Mouse (Mus musculus): Measurements from ENCODE around the gene Mypop. TPM values are rescaled to one million over a fixed set of nuclear protein-coding genes. Genes with fewer than 3 reads are reported as not detected.

Gene Mypop
- total RNA-seq, 2 experiments from 2014 or later = 53.8 to 59.5 TPM

DNA sequence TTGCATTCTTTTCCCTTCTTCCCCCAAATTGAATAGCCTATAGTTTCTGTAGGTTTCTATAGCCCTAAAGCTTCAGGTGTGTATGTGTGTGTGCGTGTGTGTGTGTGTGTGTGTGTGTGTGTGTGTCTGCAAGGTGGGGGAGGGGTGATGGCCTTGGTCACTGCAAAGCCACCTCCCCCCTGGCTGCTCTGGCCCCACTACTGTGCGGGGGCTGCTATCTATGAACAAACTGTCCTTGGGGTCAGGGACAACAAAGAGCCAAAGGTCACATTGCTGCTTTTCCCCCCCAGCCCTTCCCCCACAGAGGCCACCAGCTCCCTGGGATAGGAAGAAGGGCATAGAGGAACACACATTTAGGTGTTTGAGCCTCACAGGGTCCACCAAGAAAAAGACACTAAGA is 21.8 kb downstream of the Mypop start:
- no peak for DNase-seq (ENCODE audit: low spot score in 2 of 2)

- DNase-seq (ENCODE audit: low spot score in 2 of 2) = no peak
These were observed 23.4 kb downstream of the Mypop start for GRCm38 (mm10) chr7:19014452-19014851.

- no peak for DNase-seq (ENCODE audit: low spot score in 2 of 2)
These were observed 25.0 kb downstream of the Mypop start for GRCm38 (mm10) chr7:19016042-19016441.

- no peak for DNase-seq (ENCODE audit: low spot score in 2 of 2)
These were observed 26.9 kb downstream of the Mypop start for GRCm38 (mm10) chr7:19017909-19018308.

GRCm38 (mm10) chr7:19021048-19021447 is 30.0 kb downstream of the Mypop start:
- DNase-seq (ENCODE audit: low spot score in 2 of 2) = no peak

GRCm38 (mm10) chr7:19022189-19022958 is 31.3 kb downstream of the Mypop start:
- DNase-seq (ENCODE audit: low spot score in 2 of 2) = no peak

GRCm38 (mm10) chr7:19023357-19023814 is 32.3 kb downstream of the Mypop start, which contains the start of gene Foxa3:
Gene Foxa3, minus strand, starts transcription at chr7:19023538.
- DNase-seq (ENCODE audit: low spot score in 2 of 2) = no peak

DNA sequence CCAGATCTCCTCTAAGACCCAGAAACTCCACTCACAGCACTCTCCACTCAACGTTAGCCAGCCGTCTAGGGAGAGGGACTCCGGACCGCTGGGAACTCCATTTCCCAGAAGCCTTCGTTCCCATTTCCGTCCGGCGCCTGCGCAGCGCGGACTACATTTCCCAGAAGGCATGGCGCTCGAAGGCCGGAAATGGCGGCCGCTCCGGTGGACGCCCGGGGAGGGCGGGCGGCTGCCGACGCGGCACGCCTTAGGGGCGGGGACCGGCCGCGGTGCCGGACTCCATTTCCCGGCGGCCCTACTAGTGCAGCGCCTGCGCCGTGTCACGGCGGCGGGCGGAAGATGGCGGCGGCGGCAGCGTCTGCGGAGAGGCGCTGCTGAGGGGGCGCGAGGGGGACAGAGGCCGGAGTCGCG is 33.1 kb downstream of the Mypop start, which contains the start of gene Sympk:
Gene Sympk (plus strand): TSS at position 282 of the 411 bp plus-strand sequence.
- peak; percentile 93 to 95 for DNase-seq (ENCODE audit: low spot score in 2 of 2)

- no peak for DNase-seq (ENCODE audit: low spot score in 2 of 2)
These were observed 33.7 kb downstream of the Mypop start for GRCm38 (mm10) chr7:19024581-19025255.

DNA sequence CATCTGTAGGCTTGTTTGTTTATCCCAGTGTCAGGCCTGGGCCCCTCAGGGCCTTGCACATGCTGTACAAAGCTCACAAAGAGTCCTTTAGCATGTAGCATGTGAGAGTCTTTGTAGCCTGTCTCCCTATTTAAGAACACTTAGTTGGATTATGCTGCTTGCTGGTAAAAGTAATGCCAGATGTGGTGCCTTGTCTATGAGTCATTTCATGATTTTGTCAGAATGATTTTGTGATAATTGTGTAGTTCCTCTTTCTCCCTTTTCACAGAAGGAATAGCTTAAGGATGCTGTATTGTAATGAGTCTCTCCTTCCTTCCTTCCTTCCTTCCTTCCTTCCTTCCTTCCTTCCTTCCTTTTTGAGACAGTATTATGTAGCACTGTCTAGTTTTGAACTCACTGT is 37.0 kb downstream of the Mypop start:
- no peak for DNase-seq (ENCODE audit: low spot score in 2 of 2)

- peak in 1 of 2 experiments; percentile 48 for DNase-seq (ENCODE audit: low spot score in 2 of 2)
These were observed 38.1 kb downstream of the Mypop start for GRCm38 (mm10) chr7:19029084-19029653.

- no peak for DNase-seq (ENCODE audit: low spot score in 2 of 2)
These were observed 40.6 kb downstream of the Mypop start for GRCm38 (mm10) chr7:19031641-19032040.

DNA sequence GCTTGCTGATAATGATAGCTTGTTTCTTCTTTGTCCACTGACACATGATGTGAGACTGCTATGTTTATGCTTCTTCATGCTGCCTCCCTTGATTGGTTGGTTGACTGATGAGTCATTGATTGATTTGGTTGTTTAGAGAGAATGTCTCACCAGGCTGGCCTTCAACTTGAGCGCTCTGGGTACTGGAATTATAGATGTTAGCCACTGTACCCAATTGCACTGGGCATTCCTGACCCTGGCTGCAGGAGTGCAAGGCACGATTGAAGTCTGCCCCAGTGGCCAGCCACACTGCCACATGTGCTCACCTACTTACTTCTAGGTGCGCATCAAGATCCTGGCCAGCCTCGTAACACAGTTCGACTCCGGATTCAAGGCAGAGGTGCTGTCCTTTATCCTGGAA is 53.6 kb downstream of the Mypop start:
- DNase-seq (ENCODE audit: low spot score in 2 of 2) = no peak

- no peak for DNase-seq (ENCODE audit: low spot score in 2 of 2)
These were observed 55.4 kb downstream of the Mypop start for GRCm38 (mm10) chr7:19046286-19047069.

DNA sequence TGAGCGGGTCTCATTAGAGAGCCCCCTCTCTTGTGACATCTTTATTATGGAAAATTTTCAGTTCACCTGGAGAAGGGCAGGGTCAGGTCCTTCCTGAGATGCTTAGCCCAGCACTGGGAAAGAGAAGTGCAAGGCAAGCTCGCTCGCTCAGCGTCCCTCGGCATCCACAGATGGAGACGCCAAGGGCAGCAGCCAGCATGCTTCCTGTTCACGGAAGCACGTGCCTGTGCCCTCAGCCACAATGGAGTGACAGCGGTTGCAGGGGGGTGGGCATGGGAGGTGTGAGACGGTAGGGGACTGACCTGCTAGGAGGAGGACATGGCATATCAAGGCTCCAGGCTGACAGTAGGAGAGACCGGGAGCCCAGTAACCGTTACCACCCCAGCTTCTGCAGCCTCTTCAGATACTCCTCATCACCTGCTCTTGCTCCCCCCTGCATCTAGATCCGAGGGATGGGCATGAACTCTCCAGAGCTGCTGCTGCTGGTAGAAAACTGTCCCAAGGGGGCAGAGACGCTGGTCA is 57.0 kb downstream of the Mypop start:
- no peak for DNase-seq (ENCODE audit: low spot score in 2 of 2)

GRCm38 (mm10) chr7:19049252-19049651 is 58.2 kb downstream of the Mypop start:
- DNase-seq (ENCODE audit: low spot score in 2 of 2) = no peak

GRCm38 (mm10) chr7:19050172-19050571 is 59.1 kb downstream of the Mypop start:
- peak; percentile 36 to 70 for DNase-seq (ENCODE audit: low spot score in 2 of 2)

- DNase-seq (ENCODE audit: low spot score in 2 of 2) = no peak
These were observed 60.1 kb downstream of the Mypop start for GRCm38 (mm10) chr7:19051161-19051560.

All from left cerebral cortex, adult 18-20 months (tissue).